Mouse (Mus musculus): ENCODE results near the gene Ascc3. TPM values are rescaled to one million over a fixed set of nuclear protein-coding genes. Genes with fewer than 3 reads are reported as not detected.

The Ascc3 gene
- polyA plus RNA-seq, 1 experiment from 2014 or later: 20.5 TPM

- Histone ChIP-seq H3K4me1 (no peaks in the 10 kb centered on the region), H3K27ac (no peak overlapping the region), H3K4me3 (no peak overlapping the region), H3K36me3 (no peaks in the 10 kb centered on the region; the same call in 1 of the 2 replicates), H3K9me3 (no peaks in the 10 kb centered on the region), H3K27me3 (ENCODE audit: insufficient read depth, poor library complexity, severe bottlenecking) (no peaks in the 10 kb centered on the region)
- no peak for DNase-seq (ENCODE audit: low spot score)
- WGBS: 65% methylated on average over 2 of the region's 2 CpGs
Observed at GRCm38 (mm10) chr10:50773846-50774245, 181.4 kb downstream of the Ascc3 start.

DNA sequence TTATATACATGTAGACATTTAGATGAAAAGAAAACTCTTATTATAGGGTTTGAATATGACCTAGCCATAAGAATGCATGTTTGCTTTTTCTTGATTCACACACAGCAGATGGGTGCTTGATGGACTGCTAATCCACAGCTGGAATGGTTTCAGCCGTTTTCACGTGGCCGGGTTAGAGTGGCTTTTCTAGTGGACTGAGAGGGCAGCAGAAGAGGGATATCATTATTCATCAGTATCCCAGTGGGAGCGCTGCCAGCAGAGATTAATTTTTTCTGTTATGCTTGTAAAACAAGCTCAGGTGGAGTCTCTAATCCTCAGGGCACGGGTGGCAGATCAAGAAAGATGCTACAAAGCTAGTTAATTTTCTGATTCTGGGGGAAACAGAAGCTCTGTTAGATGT, 200.4 kb downstream of the Ascc3 start:
- Histone ChIP-seq H3K27ac (no peak overlapping the region), H3K36me3 (no peaks in the 10 kb centered on the region), H3K4me3 (no peak overlapping the region), H3K9me3 (no peaks in the 10 kb centered on the region), H3K4me1 (no peaks in the 10 kb centered on the region), H3K27me3 (ENCODE audit: insufficient read depth, poor library complexity, severe bottlenecking) (no peaks in the 10 kb centered on the region)
- WGBS: 80% methylated on average over 5 of the region's 5 CpGs
- no peak for DNase-seq (ENCODE audit: low spot score)

DNA sequence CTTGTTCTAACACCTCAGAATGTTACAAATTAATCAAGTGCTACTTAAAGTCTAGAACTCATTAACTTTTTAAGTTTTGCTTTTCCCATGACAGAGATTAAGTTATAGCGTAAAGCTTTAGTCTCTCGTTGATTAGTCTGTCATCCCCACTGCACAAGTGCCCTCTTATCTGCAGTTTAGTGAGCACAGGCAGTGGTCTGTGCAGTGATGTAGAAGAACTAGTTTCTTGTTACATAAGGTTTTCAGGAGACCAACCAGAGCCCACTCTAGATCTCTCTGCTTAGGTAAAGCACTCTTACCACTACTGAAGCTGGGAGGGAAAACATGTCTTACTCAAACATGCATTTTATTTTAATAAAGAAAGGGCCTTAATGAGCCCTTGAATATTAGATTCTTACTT, 209.1 kb downstream of the Ascc3 start:
- Histone ChIP-seq H3K9me3 (no peaks in the 10 kb centered on the region), H3K27me3 (ENCODE audit: insufficient read depth, poor library complexity, severe bottlenecking) (no peaks in the 10 kb centered on the region), H3K36me3 (no peaks in the 10 kb centered on the region), H3K4me1 (no peaks in the 10 kb centered on the region), H3K27ac (no peak overlapping the region), H3K4me3 (no peak overlapping the region)
- WGBS: 27% methylated on average over 2 of the region's 2 CpGs
- DNase-seq (ENCODE audit: low spot score): no peak

- H3K27me3 ChIP-seq (ENCODE audit: insufficient read depth, poor library complexity, severe bottlenecking): no peaks in the 10 kb centered on the region
- DNase-seq (ENCODE audit: low spot score): no peak
- no peaks in the 10 kb centered on the region for H3K9me3 ChIP-seq
- 84% methylated on average over 2 of the region's 2 CpGs for WGBS
- H3K4me3 ChIP-seq: no peak overlapping the region
- H3K36me3 ChIP-seq: no peaks in the 10 kb centered on the region
- H3K4me1 ChIP-seq: no peaks in the 10 kb centered on the region
- no peak overlapping the region for H3K27ac ChIP-seq
Observed at GRCm38 (mm10) chr10:50802380-50802779, 209.9 kb downstream of the Ascc3 start.

GRCm38 (mm10) chr10:50806166-50806565, 213.7 kb downstream of the Ascc3 start:
- no peak for DNase-seq (ENCODE audit: low spot score)

GRCm38 (mm10) chr10:50822363-50822762, 229.9 kb downstream of the Ascc3 start:
- H3K27me3 ChIP-seq (ENCODE audit: insufficient read depth, poor library complexity, severe bottlenecking): no peaks in the 10 kb centered on the region
- no peak overlapping the region for H3K4me3 ChIP-seq
- no peak for DNase-seq (ENCODE audit: low spot score)
- 93% methylated on average over 1 of the region's 1 CpGs for whole genome bisulfite sequencing
- H3K4me1 ChIP-seq: no peaks in the 10 kb centered on the region
- H3K27ac ChIP-seq: no peak overlapping the region
- H3K9me3 ChIP-seq: no peaks in the 10 kb centered on the region
- H3K36me3 ChIP-seq: 0 out of 2 replicates have a peak, but pooled peaks cover 4% of the 10 kb centered on the region

More at GRCm38 (mm10) chr10:50806166-50806565, 213.7 kb downstream of the Ascc3 start:
- no peaks in the 10 kb centered on the region for H3K9me3 ChIP-seq
- no peaks in the 10 kb centered on the region for H3K27me3 ChIP-seq (ENCODE audit: insufficient read depth, poor library complexity, severe bottlenecking)
- no peaks in the 10 kb centered on the region for H3K36me3 ChIP-seq
- no peak overlapping the region for H3K4me3 ChIP-seq
- no peaks in the 10 kb centered on the region for H3K4me1 ChIP-seq
- H3K27ac ChIP-seq: no peak overlapping the region
- WGBS: 96% methylated on average over 2 of the region's 2 CpGs

DNA sequence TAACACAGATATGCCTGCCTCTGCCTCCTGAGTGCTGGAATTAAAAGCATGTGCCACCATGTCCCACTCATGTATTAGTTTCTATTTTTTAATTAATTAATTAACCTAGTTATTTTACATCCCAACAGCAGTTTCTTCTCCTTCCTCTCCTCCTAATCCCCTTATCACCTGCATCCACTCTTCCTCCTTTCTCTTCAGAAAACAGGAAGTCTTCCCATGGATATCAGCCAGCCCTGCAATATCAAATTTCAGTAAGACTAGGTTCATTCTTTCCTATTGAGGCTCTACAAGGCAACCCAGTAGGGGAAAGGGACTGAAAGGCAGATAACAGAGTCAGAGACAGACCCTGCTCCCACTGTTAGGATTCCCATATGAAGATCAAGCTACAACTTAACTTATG, 234.4 kb downstream of the Ascc3 start:
- no peaks in the 10 kb centered on the region for H3K27me3 ChIP-seq (ENCODE audit: insufficient read depth, poor library complexity, severe bottlenecking)
- H3K9me3 ChIP-seq: no peaks in the 10 kb centered on the region
- H3K27ac ChIP-seq: no peak overlapping the region
- no peaks in the 10 kb centered on the region for H3K4me1 ChIP-seq
- DNase-seq (ENCODE audit: low spot score): no peak
- H3K36me3 ChIP-seq: 0 out of 2 replicates have a peak, but pooled peaks cover 4% of the 10 kb centered on the region
- H3K4me3 ChIP-seq: no peak overlapping the region

GRCm38 (mm10) chr10:50834533-50834932, 242.1 kb downstream of the Ascc3 start:
- no peak for DNase-seq (ENCODE audit: low spot score)
- WGBS: 88% methylated on average over 2 of the region's 2 CpGs
- Histone ChIP-seq H3K27me3 (ENCODE audit: insufficient read depth, poor library complexity, severe bottlenecking) (no peaks in the 10 kb centered on the region), H3K27ac (no peak overlapping the region), H3K9me3 (no peaks in the 10 kb centered on the region), H3K36me3 (no peaks in the 10 kb centered on the region), H3K4me3 (no peak overlapping the region), H3K4me1 (no peaks in the 10 kb centered on the region)

DNA sequence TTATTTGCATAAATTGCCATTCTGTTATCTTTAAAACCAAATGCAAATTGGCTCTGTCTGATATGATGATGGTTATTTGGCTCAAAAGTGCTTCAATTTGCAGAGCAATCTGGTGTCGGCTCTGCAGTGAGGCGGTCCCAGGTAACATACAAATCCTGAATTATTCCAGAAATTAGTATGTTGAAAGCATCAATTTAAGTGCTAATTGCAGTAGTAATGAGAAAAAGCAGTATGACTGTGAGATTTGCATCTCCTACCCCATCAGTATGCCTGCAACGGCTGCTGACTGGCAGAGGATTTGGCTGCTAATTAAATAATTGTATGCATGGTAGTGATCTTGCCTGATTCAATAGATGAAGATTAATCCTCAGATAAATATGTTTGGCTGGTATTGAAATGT, 250.9 kb downstream of the Ascc3 start:
- no peak for DNase-seq (ENCODE audit: low spot score)
- no peak overlapping the region for H3K27ac ChIP-seq
- WGBS: 88% methylated on average over 3 of the region's 3 CpGs

DNA sequence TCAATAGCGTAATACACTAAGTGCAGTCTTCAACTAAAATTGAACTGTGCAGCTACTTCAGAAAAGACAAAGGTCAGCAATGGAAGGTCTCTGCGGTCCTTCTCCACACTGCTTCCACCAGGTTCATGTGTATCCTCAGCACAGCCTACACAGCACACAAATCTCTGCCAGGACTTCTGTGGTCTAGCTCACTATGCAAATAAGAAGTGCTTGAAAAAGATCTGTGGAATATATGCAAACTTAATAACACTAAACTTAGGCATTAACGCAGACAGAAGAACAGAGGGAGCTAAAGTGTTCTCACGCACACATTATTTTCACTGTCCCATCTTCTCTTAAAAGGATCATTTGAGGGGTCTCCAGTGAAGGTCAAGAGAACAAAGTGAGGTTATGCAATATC, 275.7 kb downstream of the Ascc3 start:
- no peaks in the 10 kb centered on the region for H3K9me3 ChIP-seq
- H3K4me3 ChIP-seq: no peak overlapping the region
- no peaks in the 10 kb centered on the region for H3K36me3 ChIP-seq
- H3K4me1 ChIP-seq: no peaks in the 10 kb centered on the region
- WGBS: 76% methylated on average over 4 of the region's 4 CpGs
- no peak overlapping the region for H3K27ac ChIP-seq
- no peaks in the 10 kb centered on the region for H3K27me3 ChIP-seq (ENCODE audit: insufficient read depth, poor library complexity, severe bottlenecking)
- DNase-seq (ENCODE audit: low spot score): no peak

More for the DNA sequence above, 250.9 kb downstream of the Ascc3 start:
- peaks cover 9% of the 10 kb centered on the region; the same call in 1 of the 2 replicates for H3K36me3 ChIP-seq
- no peaks in the 10 kb centered on the region for H3K4me1 ChIP-seq
- H3K27me3 ChIP-seq (ENCODE audit: insufficient read depth, poor library complexity, severe bottlenecking): no peaks in the 10 kb centered on the region
- H3K9me3 ChIP-seq: no peaks in the 10 kb centered on the region
- H3K4me3 ChIP-seq: no peak overlapping the region

- Histone ChIP-seq H3K27ac (no peak overlapping the region), H3K27me3 (ENCODE audit: insufficient read depth, poor library complexity, severe bottlenecking) (no peaks in the 10 kb centered on the region), H3K36me3 (no peaks in the 10 kb centered on the region), H3K4me3 (no peak overlapping the region), H3K9me3 (no peaks in the 10 kb centered on the region), H3K4me1 (no peaks in the 10 kb centered on the region)
- 79% methylated on average over 5 of the region's 5 CpGs for WGBS
- DNase-seq (ENCODE audit: low spot score): no peak
Observed at GRCm38 (mm10) chr10:50876952-50877351, 284.5 kb downstream of the Ascc3 start.

DNA sequence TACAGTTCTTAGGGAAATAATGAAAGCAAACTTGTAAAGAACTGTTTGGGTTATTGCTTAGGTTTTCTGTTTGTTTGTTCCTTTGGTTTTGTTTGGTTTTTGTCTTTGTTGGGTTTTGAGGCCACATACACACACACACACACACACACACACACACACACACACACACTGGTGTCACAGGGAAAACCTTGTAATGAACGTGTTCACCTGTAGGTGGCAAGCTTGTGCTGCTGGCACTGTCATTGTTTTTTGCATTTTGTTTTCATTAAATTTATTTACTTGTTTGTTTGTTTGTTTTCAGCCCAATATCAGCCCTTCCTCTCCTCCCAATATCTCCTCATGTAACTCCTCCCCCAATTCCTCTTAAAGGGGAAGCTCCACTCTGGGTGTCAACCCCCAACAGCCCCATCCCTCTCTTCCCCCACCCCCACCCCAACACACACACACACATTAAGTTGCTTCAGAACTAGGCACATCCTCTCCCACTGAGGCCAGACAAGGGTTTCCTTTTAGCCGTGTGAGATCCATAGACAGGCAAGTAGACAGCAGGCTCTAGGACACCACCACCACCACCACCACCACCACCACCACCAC, 289.1 kb downstream of the Ascc3 start:
- H3K27ac ChIP-seq: no peak overlapping the region
- H3K4me1 ChIP-seq: no peaks in the 10 kb centered on the region
- H3K4me3 ChIP-seq: no peak overlapping the region
- H3K9me3 ChIP-seq: no peaks in the 10 kb centered on the region
- 19% methylated on average over 2 of the region's 2 CpGs for WGBS
- H3K36me3 ChIP-seq: no peaks in the 10 kb centered on the region
- no peak for DNase-seq (ENCODE audit: low spot score)
- H3K27me3 ChIP-seq (ENCODE audit: insufficient read depth, poor library complexity, severe bottlenecking): 0 out of 2 replicates have a peak, but pooled peaks cover 8% of the 10 kb centered on the region

- H3K4me1 ChIP-seq: no peaks in the 10 kb centered on the region
- DNase-seq (ENCODE audit: low spot score): no peak
- H3K27me3 ChIP-seq (ENCODE audit: insufficient read depth, poor library complexity, severe bottlenecking): 0 out of 2 replicates have a peak, but pooled peaks cover 8% of the 10 kb centered on the region
- H3K9me3 ChIP-seq: no peaks in the 10 kb centered on the region
- WGBS: 72% methylated on average over 2 of the region's 2 CpGs
- no peak overlapping the region for H3K4me3 ChIP-seq
- H3K27ac ChIP-seq: no peak overlapping the region
- no peaks in the 10 kb centered on the region for H3K36me3 ChIP-seq
Observed at GRCm38 (mm10) chr10:50882366-50882765, 289.9 kb downstream of the Ascc3 start.

GRCm38 (mm10) chr10:50886305-50886704, 293.8 kb downstream of the Ascc3 start:
- Histone ChIP-seq H3K9me3 (no peaks in the 10 kb centered on the region), H3K36me3 (no peaks in the 10 kb centered on the region), H3K27me3 (ENCODE audit: insufficient read depth, poor library complexity, severe bottlenecking) (peaks cover 43% of the 10 kb centered on the region), H3K27ac (no peak overlapping the region), H3K4me3 (no peak overlapping the region), H3K4me1 (no peaks in the 10 kb centered on the region)
- 56% methylated on average over 4 of the region's 4 CpGs for WGBS
- DNase-seq (ENCODE audit: low spot score): no peak
